Mouse (Mus musculus): ENCODE measurements around the gene Smg6.

DNA sequence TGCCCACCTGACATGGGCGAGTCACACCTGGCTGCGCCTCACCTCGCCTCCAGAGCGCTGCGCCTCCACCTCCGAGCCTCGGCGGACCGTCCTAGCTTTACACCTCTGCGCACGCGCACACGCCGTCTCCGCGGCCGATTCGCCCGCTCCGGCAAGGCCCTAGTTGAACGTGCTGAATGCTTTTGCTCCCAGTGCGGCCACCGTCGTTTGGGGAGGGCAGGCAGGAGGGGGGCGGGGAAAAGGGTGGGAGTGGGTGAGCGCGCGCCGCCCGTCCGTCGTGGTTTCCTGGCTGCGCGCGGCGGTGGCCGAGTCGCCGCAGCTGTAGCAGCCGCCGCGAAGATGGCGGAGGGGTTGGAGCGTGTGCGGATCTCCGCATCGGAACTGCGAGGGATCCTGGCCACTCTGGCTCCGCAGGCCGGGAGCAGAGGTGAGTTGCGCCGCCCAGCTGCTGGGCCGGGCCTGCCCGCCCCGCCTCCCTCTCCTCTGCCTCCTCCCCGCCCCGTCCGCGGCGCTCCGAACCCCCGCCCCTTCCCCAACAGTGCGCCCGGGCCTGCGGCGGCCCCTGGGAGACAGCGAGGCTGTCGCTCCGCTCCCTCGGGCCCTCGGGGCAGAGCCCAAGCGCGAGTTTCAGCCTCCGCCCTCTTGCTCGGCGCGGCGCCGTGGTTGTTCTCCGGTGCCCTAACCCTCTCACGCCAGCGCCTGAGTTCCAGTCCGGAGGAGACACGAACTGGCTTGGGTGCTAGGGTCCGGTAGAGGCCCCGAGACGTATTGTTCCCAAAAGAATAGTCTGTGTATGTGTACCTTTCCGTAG is at the start of gene Smg6, which contains the start of gene Srr:
- no peak for TF ChIP-seq CTCF (IDR thresholded peaks at IDR 0.05; ENCODE audit: insufficient read depth, low read length)
- TF ChIP-seq POLR2A (IDR thresholded peaks at IDR 0.05; ENCODE audit: borderline replicate concordance, extremely low read depth, low read depth, low read length), result peak; percentile 79

All from lung, adult 2 months (tissue).